Mouse (Mus musculus): ENCODE data around the gene Gm49601.

Gm49601 gene

DNA sequence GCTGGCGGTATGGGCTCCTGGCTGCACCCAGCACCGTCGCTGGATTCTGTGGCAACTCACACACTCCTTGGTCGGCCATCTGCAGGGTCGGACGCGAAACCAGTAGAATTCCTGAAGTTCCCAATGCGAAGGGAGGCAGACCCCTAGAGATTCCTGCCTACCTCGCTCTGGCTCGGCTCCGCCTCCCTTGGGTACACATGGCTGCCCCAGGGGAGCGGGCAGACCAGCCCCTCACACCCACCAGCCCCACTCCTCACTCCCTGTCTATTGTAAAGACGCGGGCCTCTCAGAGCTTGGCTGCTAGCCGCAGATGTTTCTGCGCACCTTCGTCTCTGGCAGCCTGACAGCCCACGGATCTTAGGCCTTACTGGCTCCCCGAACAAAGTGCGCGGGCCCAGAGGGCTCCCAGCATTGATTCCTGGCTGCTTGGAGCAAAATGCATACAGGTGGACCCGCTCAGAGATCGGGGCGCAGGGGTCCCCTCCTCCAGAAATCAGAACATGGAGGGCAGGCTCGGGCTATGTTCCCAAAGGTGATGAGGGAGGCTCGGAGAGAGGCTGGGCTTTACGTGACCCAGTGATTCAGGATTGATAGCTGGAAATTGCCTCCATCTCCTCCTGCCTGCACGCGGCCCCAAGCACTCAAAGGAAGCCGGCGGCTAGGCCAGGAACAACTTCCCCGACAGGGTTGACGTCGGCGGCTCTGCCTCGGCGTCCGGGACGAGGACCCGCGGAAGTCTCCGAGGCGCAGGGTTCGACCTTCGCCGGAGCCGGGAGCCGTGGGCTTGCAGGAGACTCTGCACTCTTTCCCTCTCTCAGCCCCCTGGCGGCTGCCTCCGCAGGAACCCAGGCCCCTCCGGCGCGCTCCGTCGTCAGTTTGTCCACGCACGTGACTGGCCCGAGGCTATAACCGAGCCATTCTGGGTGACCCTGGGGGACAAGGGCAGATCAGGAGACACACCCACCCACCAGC, 34.9 kb downstream of the Gm49601 start:
- Histone ChIP-seq H3K9me3 (ENCODE audit: low read length) (no peaks in the 10 kb centered on the region), H3K36me3 (ENCODE audit: insufficient read depth, low read length) (no peaks in the 10 kb centered on the region), H3K27me3 (ENCODE audit: insufficient read depth, low read length) (peaks cover 94% of the 10 kb centered on the region), H3K4me1 (replicated peaks; ENCODE audit: low read depth, low read length) (peaks cover 44% of the 10 kb centered on the region), H3K4me3 (replicated peaks; ENCODE audit: low read length) (peak overlapping the region; percentile 66)
- TF ChIP-seq POU5F1 (IDR thresholded peaks at IDR 0.05; ENCODE audit: borderline replicate concordance, low read length) (no peak), CTCF (conservative IDR thresholded peaks at IDR 0.05; ENCODE audit: low read length) (no peak), NANOG (IDR thresholded peaks at IDR 0.05; ENCODE audit: borderline replicate concordance, low read length) (no peak)

DNA sequence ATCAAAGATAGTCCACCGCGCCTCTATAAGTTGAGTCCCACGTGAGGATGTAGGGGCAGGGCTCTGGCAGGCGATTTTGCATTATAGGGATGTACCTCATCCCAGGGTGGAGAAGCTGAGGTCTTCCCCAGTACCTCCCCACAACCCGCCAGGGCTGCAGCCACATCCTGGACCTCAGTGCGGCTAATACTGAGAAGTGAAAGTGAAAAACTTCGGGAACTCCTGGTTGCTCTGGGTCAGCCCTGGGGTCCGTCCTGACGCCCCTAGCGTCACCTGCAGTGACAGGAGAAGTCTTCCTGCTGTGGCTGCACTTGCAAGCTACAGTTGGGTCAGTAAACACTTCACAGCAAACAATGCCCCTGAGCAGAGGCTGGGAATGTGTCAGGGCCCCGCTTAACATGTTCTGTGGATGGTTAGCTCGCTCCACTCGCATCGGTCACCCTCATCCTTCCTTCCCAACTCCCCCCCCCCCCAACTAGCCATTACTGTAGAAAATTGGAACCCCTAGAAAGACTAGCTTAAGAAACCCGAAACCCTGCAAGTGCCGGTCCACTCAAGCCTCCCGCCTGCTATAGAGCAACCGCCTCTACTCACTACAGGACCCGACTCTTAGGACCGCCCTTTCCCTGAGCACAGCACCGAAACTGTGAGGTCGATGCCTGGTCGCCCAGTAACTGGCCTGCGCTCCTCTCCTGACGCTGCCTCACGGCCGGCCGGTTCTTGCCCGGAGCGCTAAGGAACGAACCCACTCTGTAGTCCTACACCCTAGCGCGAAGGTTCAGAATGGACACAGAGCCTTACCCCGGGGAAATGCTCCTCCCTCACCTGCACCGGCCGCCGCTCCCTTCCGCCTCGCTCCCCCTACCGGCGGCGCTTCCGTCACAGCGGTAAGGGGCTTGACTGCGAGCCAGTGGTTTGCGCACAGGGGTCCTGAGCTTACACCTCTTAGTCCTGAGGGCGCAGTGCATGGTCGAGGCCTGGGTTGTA, 36.1 kb downstream of the Gm49601 start, which contains the start of gene Tbx1:
Gene Tbx1, minus strand, starts transcription at position 868 of the 987 bp plus-strand sequence.
- TF ChIP-seq POU5F1 (IDR thresholded peaks at IDR 0.05; ENCODE audit: borderline replicate concordance, low read length): no peak
- TF ChIP-seq CTCF (conservative IDR thresholded peaks at IDR 0.05; ENCODE audit: low read length): no peak
- no peak for TF ChIP-seq NANOG (IDR thresholded peaks at IDR 0.05; ENCODE audit: borderline replicate concordance, low read length)
- Histone ChIP-seq H3K4me1 (replicated peaks; ENCODE audit: low read depth, low read length) (peaks cover 52% of the 10 kb centered on the region), H3K9me3 (ENCODE audit: low read length) (no peaks in the 10 kb centered on the region), H3K4me3 (replicated peaks; ENCODE audit: low read length) (peak within 1 kb of the TSS; percentile 66), H3K36me3 (ENCODE audit: insufficient read depth, low read length) (no peaks in the 10 kb centered on the region), H3K27me3 (ENCODE audit: insufficient read depth, low read length) (peaks cover 96% of the 10 kb centered on the region)

DNA sequence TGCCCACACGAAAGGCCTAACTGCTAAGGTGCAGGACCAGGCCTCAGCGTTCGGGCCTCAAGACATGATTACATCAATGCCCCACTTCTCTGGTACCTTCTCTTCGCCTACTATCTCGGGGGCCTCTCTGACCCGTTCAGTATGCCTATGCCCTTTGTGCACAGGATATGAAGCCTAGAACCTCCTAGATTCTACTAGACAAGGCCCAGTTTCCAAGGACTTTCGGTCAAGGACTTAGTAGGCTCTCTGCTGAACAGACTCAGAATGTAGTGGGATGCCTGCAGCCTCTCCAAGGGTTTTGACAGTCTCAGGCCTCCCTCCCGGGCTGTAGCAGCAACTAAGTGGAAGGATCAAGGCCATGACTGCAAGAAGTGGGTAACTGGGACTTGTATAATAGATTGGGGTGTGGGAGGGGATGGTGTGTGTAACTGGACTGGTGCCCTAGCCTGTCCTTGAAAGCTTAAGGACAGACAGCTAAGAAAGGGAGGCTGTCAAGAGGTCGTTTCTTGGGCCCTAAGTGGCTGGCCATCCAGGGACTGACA, 37.1 kb downstream of the Gm49601 start:
- no peak for TF ChIP-seq NANOG (IDR thresholded peaks at IDR 0.05; ENCODE audit: borderline replicate concordance, low read length)
- no peak for TF ChIP-seq POU5F1 (IDR thresholded peaks at IDR 0.05; ENCODE audit: borderline replicate concordance, low read length)
- TF ChIP-seq CTCF (conservative IDR thresholded peaks at IDR 0.05; ENCODE audit: low read length): no peak
- Histone ChIP-seq H3K4me3 (replicated peaks; ENCODE audit: low read length) (peak overlapping the region; percentile 61; the same call in 1 of the 2 replicates), H3K9me3 (ENCODE audit: low read length) (no peaks in the 10 kb centered on the region), H3K36me3 (ENCODE audit: insufficient read depth, low read length) (no peaks in the 10 kb centered on the region), H3K27me3 (ENCODE audit: insufficient read depth, low read length) (peaks cover 96% of the 10 kb centered on the region), H3K4me1 (replicated peaks; ENCODE audit: low read depth, low read length) (peaks cover 52% of the 10 kb centered on the region)

DNA sequence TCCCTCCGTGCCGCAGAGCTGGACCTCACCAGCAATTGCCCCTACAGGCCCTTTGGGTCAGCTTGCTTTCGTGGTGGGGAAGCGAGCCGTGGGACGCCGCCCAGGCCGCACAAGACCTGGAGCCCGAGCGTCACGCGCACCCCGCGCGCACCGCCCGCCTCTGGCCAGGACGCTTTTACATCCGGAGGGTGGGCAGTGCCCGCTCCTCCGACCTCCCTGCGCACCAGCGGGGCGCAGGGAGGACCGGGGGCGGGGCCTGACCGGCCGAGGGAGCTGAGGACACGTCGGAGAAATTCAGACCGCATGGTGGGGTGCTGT, 37.5 kb downstream of the Gm49601 start:
- Histone ChIP-seq H3K4me3 (replicated peaks; ENCODE audit: low read length) (peak overlapping the region; percentile 61), H3K27me3 (ENCODE audit: insufficient read depth, low read length) (peaks cover 96% of the 10 kb centered on the region), H3K36me3 (ENCODE audit: insufficient read depth, low read length) (no peaks in the 10 kb centered on the region), H3K4me1 (replicated peaks; ENCODE audit: low read depth, low read length) (peaks cover 52% of the 10 kb centered on the region), H3K9me3 (ENCODE audit: low read length) (no peaks in the 10 kb centered on the region)
- TF ChIP-seq NANOG (IDR thresholded peaks at IDR 0.05; ENCODE audit: borderline replicate concordance, low read length): no peak
- TF ChIP-seq POU5F1 (IDR thresholded peaks at IDR 0.05; ENCODE audit: borderline replicate concordance, low read length): no peak
- TF ChIP-seq CTCF (conservative IDR thresholded peaks at IDR 0.05; ENCODE audit: low read length): no peak

DNA sequence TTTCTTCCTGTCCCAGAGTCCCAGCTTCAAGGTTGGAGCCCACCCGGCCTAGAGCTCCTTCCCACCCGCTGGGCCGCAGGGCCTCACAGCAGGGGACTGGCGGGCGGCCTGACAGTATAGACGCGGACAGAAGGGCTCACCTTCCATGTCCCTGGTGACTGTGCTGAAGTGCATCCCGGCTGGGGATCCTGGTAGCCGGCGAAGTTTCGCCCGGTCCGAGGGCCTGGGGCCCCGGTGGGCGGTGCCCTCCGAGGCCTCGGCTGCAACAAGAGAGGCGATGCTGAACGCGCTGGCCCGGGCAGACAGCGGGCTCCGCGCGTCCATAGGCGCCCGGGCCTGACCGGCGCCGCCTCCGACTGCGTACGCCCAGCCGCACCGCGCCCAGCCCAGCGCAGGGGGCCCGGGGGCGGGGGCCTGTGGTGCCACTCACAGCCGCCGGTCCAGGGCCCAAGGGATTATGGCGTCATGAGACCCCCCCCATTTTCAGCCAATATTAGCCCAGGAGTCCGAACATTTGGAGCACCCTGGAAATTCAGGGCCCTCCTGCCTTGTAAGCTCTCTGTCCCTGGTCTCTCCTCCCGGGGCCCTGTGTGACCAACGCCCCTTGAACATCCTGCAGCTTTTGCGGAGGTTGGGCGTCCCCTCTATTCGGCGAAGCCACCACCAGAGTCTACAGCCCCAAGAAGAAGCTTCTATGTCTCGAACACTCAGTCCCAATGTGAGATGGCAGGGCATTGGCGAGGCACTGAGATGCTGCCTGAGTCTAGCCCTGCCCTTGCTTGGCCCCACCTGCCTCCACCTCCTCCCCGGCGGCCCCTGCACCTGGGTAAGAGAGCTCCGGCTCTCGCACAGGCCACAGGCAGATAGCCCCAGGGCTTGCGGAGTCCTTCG, 38.1 kb downstream of the Gm49601 start:
- TF ChIP-seq POU5F1 (IDR thresholded peaks at IDR 0.05; ENCODE audit: borderline replicate concordance, low read length) (no peak), NANOG (IDR thresholded peaks at IDR 0.05; ENCODE audit: borderline replicate concordance, low read length) (no peak), CTCF (conservative IDR thresholded peaks at IDR 0.05; ENCODE audit: low read length) (no peak)

DNA sequence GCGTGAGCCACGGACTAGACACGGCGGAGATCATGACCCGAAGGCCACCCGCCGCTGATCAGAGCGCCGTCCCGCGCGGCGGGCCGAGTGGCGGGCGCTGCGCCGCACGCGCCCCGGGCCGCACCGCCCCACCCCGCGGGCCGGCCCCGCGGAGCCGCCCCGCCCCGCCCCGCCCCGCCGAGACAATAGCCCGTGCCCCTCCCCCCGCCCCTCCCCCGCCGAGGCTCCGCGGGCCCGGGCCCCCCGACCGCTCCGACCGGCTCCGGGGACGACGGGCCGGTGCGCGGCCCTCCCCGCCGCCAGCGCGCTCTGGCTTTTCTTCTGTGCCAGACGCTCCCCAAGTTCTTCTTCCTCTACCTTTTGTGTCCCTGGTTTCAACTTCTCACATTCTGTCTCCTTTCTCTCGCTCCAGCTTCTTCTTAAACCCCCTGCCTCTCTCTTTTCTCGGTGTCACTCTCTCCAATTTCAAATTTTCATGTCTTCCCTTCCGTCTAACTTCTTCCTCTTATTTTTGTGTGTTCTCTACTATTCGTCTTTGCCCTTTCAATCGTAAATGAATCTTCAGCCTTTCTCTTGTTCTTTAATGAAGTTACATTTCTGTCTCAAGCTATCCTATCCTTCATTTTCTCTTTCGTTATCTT, 39.2 kb downstream of the Gm49601 start:
- peaks cover 98% of the 10 kb centered on the region for H3K27me3 ChIP-seq (ENCODE audit: insufficient read depth, low read length)
- peaks cover 57% of the 10 kb centered on the region for H3K4me1 ChIP-seq (replicated peaks; ENCODE audit: low read depth, low read length)
- H3K36me3 ChIP-seq (ENCODE audit: insufficient read depth, low read length): no peaks in the 10 kb centered on the region
- no peaks in the 10 kb centered on the region for H3K9me3 ChIP-seq (ENCODE audit: low read length)
- TF ChIP-seq NANOG (IDR thresholded peaks at IDR 0.05; ENCODE audit: borderline replicate concordance, low read length): no peak
- TF ChIP-seq CTCF (conservative IDR thresholded peaks at IDR 0.05; ENCODE audit: low read length): no peak
- no peak for TF ChIP-seq POU5F1 (IDR thresholded peaks at IDR 0.05; ENCODE audit: borderline replicate concordance, low read length)
- H3K4me3 ChIP-seq (replicated peaks; ENCODE audit: low read length): peak overlapping the region; percentile 62

More for the DNA sequence above, 38.1 kb downstream of the Gm49601 start:
- H3K4me3 ChIP-seq (replicated peaks; ENCODE audit: low read length): peak overlapping the region; percentile 61
- H3K9me3 ChIP-seq (ENCODE audit: low read length): no peaks in the 10 kb centered on the region
- peaks cover 96% of the 10 kb centered on the region for H3K27me3 ChIP-seq (ENCODE audit: insufficient read depth, low read length)
- H3K4me1 ChIP-seq (replicated peaks; ENCODE audit: low read depth, low read length): peaks cover 52% of the 10 kb centered on the region
- H3K36me3 ChIP-seq (ENCODE audit: insufficient read depth, low read length): no peaks in the 10 kb centered on the region

Data from E14TG2a.4 (cell line).